ENCODE assay signal across 8 mouse cellular contexts in the genomic region with DNA sequence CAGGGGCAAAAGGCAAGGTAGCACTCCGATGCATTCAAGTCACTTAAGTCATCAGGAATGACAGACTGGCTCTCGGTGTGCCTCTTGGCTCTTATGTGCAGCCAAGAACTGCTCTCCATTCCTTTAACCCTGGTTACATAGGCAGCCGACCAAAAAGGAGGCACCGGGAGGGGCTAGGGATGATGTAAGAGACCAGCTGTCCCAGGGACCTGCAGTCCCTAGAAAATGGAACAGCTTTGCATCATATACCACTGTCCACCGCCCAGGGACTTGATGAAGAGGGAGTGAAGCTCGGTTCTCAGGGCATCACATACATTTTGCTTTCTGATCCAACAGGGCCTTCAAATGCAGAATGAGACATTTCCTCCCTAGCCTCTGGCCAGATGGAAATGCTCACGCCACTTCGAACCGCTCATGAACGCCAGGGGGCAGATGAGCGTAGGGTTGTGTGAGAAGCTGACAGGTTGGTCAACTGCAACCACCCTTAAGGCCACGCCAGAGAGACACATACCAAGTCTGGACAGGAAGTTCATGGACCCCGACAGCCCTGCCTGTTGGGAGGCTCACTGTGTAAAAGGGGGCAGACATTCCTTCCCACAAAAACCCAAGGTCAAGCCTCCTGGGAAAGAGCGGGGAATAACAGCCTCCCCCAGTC. TPM values are rescaled to one million over a fixed set of nuclear protein-coding genes. Genes with fewer than 3 reads are reported as not detected.
DNase-seq lines count a peak whose midpoint lies in the region; ATAC-seq and TF ChIP-seq lines count a peak whose summit lies in the region.

No protein-coding gene starts in this region.

- H3K79me2 ChIP-seq in C2C12 (ENCODE audit: control insufficient read depth, insufficient read depth), result no peaks in the 10 kb centered on the region

- H3K27ac ChIP-seq in bone marrow macrophage, adult 2 months (ENCODE audit: insufficient read depth, low read depth, low read length), result no peak overlapping the region
- peak overlapping the region; percentile 71; the same call in 1 of the 2 replicates for H3K27ac ChIP-seq in forebrain, embryonic 10.5 days
- H3K27ac ChIP-seq in heart, postnatal 0 days (ENCODE audit: low read depth), result 0 out of 2 replicates have a peak overlapping the region, but pooled peaks have one; percentile 30
- H3K27ac ChIP-seq in neural tube, embryonic 15.5 days (replicated peaks), result peak overlapping the region; percentile 41

- H3K9me3 ChIP-seq in forebrain, embryonic 10.5 days, result no peaks in the 10 kb centered on the region
- no peaks in the 10 kb centered on the region for H3K9me3 ChIP-seq in heart, postnatal 0 days (replicated peaks; ENCODE audit: control insufficient read depth, low read length)
- H3K9me3 ChIP-seq in neural tube, embryonic 15.5 days (replicated peaks), result no peaks in the 10 kb centered on the region

- peak; percentile 72 for TF ChIP-seq CTCF in C2C12 (IDR thresholded peaks at IDR 0.05; ENCODE audit: control insufficient read depth, insufficient read depth, insufficient read length)
- peak; percentile 64; the same call in 1 of the 2 replicates for TF ChIP-seq CTCF in bone marrow macrophage, adult 2 months (IDR thresholded peaks at IDR 0.05; ENCODE audit: low read depth, low read length)
- TF ChIP-seq CTCF in heart, postnatal 0 days (IDR thresholded peaks at IDR 0.05; ENCODE audit: low read depth), result peak; percentile 92

- no peak for TF ChIP-seq EP300 in heart, postnatal 0 days (IDR thresholded peaks at IDR 0.05; ENCODE audit: low read depth)

- no peak overlapping the region for H3ac ChIP-seq in C2C12 (ENCODE audit: control insufficient read depth, insufficient read length, low read depth)

- no peak for TF ChIP-seq POLR2A in bone marrow macrophage, adult 2 months (IDR thresholded peaks at IDR 0.05; ENCODE audit: borderline replicate concordance, low read depth, low read length)

- peaks cover 6% of the 10 kb centered on the region for H3K4me1 ChIP-seq in bone marrow macrophage, adult 2 months (ENCODE audit: control insufficient read depth, insufficient read depth, low read length)
- peaks cover 44% of the 10 kb centered on the region for H3K4me1 ChIP-seq in forebrain, embryonic 10.5 days
- H3K4me1 ChIP-seq in heart, postnatal 0 days (ENCODE audit: control insufficient read depth, insufficient read depth), result peaks cover 8% of the 10 kb centered on the region
- H3K4me1 ChIP-seq in neural tube, embryonic 15.5 days, result peaks cover 14% of the 10 kb centered on the region

- peaks cover 7% of the 10 kb centered on the region for H3K36me3 ChIP-seq in C2C12 (ENCODE audit: control insufficient read depth, insufficient read depth)
- no peaks in the 10 kb centered on the region for H3K36me3 ChIP-seq in forebrain, embryonic 10.5 days (replicated peaks)
- H3K36me3 ChIP-seq in heart, postnatal 0 days (replicated peaks; ENCODE audit: control insufficient read depth, insufficient read depth, low read length), result no peaks in the 10 kb centered on the region
- peaks cover 28% of the 10 kb centered on the region for H3K36me3 ChIP-seq in neural tube, embryonic 15.5 days

- no peak overlapping the region for H3K4me3 ChIP-seq in C2C12 (ENCODE audit: insufficient read depth, poor library complexity, severe bottlenecking)
- no peak overlapping the region for H3K4me3 ChIP-seq in bone marrow macrophage, adult 2 months (ENCODE audit: insufficient read depth, low read length)
- H3K4me3 ChIP-seq in forebrain, embryonic 10.5 days, result no peak overlapping the region
- H3K4me3 ChIP-seq in heart, postnatal 0 days (ENCODE audit: low read depth, low read length), result no peak overlapping the region
- no peak overlapping the region for H3K4me3 ChIP-seq in neural tube, embryonic 15.5 days (replicated peaks)

- WGBS in forebrain, embryonic 10.5 days, result 27% methylated on average over 14 of the region's 14 CpGs
- WGBS in heart, postnatal 0 days, result 20% methylated on average over 14 of the region's 14 CpGs
- 25% methylated on average over 14 of the region's 14 CpGs for WGBS in neural tube, embryonic 15.5 days

- no peak overlapping the region for H3K9ac ChIP-seq in heart, postnatal 0 days (replicated peaks; ENCODE audit: low read depth, low read length)
- no peak overlapping the region for H3K9ac ChIP-seq in neural tube, embryonic 15.5 days (replicated peaks)

- H3K79me3 ChIP-seq in C2C12 (ENCODE audit: low read depth), result peaks cover 2% of the 10 kb centered on the region

- ATAC-seq in heart, postnatal 0 days (ENCODE audit: insufficient read depth, low read depth), result peak; percentile 80
- ATAC-seq in neural tube, embryonic 15.5 days (ENCODE audit: low FRiP score), result no peak

- H3K4me2 ChIP-seq in heart, postnatal 0 days (ENCODE audit: low read depth, low read length), result peak overlapping the region; percentile 20; the same call in 1 of the 2 replicates
- H3K4me2 ChIP-seq in neural tube, embryonic 15.5 days, result no peak overlapping the region

- no peaks in the 10 kb centered on the region for H3K27me3 ChIP-seq in C2C12 (ENCODE audit: control insufficient read depth, insufficient read depth, insufficient read length)
- H3K27me3 ChIP-seq in forebrain, embryonic 10.5 days (ENCODE audit: poor library complexity, severe bottlenecking), result peaks cover 33% of the 10 kb centered on the region
- peaks cover 10% of the 10 kb centered on the region for H3K27me3 ChIP-seq in heart, postnatal 0 days (ENCODE audit: control insufficient read depth, insufficient read depth, low read length)
- peaks cover 28% of the 10 kb centered on the region for H3K27me3 ChIP-seq in neural tube, embryonic 15.5 days (replicated peaks)

- peak; percentile 65 for DNase-seq in forebrain, embryonic 10.5 days (ENCODE audit: extremely low spot score, low spot score)
- DNase-seq in heart, postnatal 0 days (ENCODE audit: low spot score), result peak; percentile 76
- DNase-seq in kidney, postnatal 36 days, result peak; percentile 86 to 94
- DNase-seq in lung, adult 18-20 months, result peak; percentile 88 to 90
- peak; percentile 59 for DNase-seq in testis, postnatal 14 days (ENCODE audit: low spot score)

TF ChIP-seq in C2C12, 6 proteins besides CTCF, POLR2A, EP300 and RAD21:
- TF ChIP-seq CEBPB (IDR thresholded peaks at IDR 0.05; ENCODE audit: low read depth), result no peak
- no peak for TF ChIP-seq MYOG (IDR thresholded peaks at IDR 0.05; ENCODE audit: control insufficient read depth, extremely low read depth, insufficient read length)
- TF ChIP-seq MYOD1 (IDR thresholded peaks at IDR 0.05; ENCODE audit: control insufficient read depth, insufficient read length, low read depth), result no peak
- no peak for TF ChIP-seq FOSL1 (IDR thresholded peaks at IDR 0.05; ENCODE audit: insufficient read depth, low read length, poor library complexity, severe bottlenecking)
- TF ChIP-seq MAX (IDR thresholded peaks at IDR 0.05), result no peak
- no peak for TF ChIP-seq USF1 (IDR thresholded peaks at IDR 0.05; ENCODE audit: low read depth)
TF ChIP-seq in C2C12: peak in this region for 0.

RNA-seq across cellular contexts. Expression of a gene that starts 25.8 kb away (rescaled TPM):
- 0.21 TPM for polyA plus RNA-seq in C2C12 (2012; fragmentation: generic; extraction: Trizol)
- polyA plus RNA-seq in bone marrow macrophage, adult 2 months (2012; ENCODE audit: insufficient read depth, insufficient read length, missing spikeins), result 0.12 TPM in 1 of 2 replicates, not detected in the other
- 2.1 and 2.9 TPM in 2 replicates for polyA plus RNA-seq in forebrain, embryonic 10.5 days (2016; fragmentation: Nextera tagmentation; extraction: Ambion mirVana)
- total RNA-seq in heart, postnatal 0 days (2014; rRNA removed; ENCODE audit: low replicate concordance), result 4.9 and 5.3 TPM in 2 replicates
- 1.3 and 1.6 TPM in 2 replicates for polyA plus RNA-seq in heart, postnatal 0 days (2015; fragmentation: Nextera tagmentation; extraction: Ambion mirVana)
- polyA plus RNA-seq in neural tube, embryonic 15.5 days (2015; fragmentation: Nextera tagmentation; extraction: Ambion mirVana), result 0.79 and 1.7 TPM in 2 replicates

RNA-seq across cellular contexts. Expression of a gene that starts 38.4 kb away (rescaled TPM):
- polyA plus RNA-seq in C2C12 (2012; fragmentation: generic; extraction: Trizol), result 8.3 TPM
- 2.8 and 3.2 TPM in 2 replicates for polyA plus RNA-seq in bone marrow macrophage, adult 2 months (2012; ENCODE audit: insufficient read depth, insufficient read length, missing spikeins)
- 1.7 and 1.9 TPM in 2 replicates for polyA plus RNA-seq in forebrain, embryonic 10.5 days (2016; fragmentation: Nextera tagmentation; extraction: Ambion mirVana)
- total RNA-seq in heart, postnatal 0 days (2014; rRNA removed; ENCODE audit: low replicate concordance), result 0.92 and 1.4 TPM in 2 replicates
- 0.52 and 0.60 TPM in 2 replicates for polyA plus RNA-seq in heart, postnatal 0 days (2015; fragmentation: Nextera tagmentation; extraction: Ambion mirVana)
- 11.2 and 12.2 TPM in 2 replicates for polyA plus RNA-seq in neural tube, embryonic 15.5 days (2015; fragmentation: Nextera tagmentation; extraction: Ambion mirVana)
